Mouse (Mus musculus): ENCODE data around the gene Gm3250.
"Not testable (repeated sequence)": the region's sequence is repeated elsewhere in the genome, so short reads cannot be mapped to it uniquely, and the experiment has no call there.

Gene Gm3250

DNA sequence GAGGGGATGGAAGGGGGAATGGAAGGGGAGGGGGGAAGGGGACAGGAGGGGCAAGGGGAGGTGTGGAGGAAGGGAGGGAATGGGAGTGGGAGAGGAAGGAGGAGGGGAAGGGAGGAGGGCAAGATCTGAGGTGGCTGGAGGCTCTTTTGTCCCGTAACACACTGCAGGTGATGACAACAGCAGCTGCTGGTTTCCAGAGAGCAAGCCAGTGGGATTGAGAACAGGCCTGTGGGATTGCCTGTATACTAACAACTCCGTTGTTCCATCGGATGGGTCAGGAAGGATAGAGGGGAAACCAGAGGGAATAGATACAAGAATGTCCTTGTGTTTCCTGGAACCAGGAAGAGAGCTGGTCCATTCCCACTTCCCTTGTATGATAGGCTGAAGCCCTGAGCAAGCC, 15.3 kb upstream of the Gm3250 start:
- Histone ChIP-seq H3K9me3 (ENCODE audit: low read length) (no peaks in the 10 kb centered on the region), H3K4me3 (replicated peaks; ENCODE audit: low read length) (no peak overlapping the region), H3K36me3 (ENCODE audit: insufficient read depth, low read length) (no peaks in the 10 kb centered on the region), H3K27me3 (ENCODE audit: insufficient read depth, low read length) (no peaks in the 10 kb centered on the region), H3K4me1 (replicated peaks; ENCODE audit: low read depth, low read length) (peaks cover 30% of the 10 kb centered on the region)
- TF ChIP-seq POU5F1 (IDR thresholded peaks at IDR 0.05; ENCODE audit: borderline replicate concordance, low read length) (no peak), CTCF (conservative IDR thresholded peaks at IDR 0.05; ENCODE audit: low read length) (no peak), NANOG (IDR thresholded peaks at IDR 0.05; ENCODE audit: borderline replicate concordance, low read length) (no peak)

DNA sequence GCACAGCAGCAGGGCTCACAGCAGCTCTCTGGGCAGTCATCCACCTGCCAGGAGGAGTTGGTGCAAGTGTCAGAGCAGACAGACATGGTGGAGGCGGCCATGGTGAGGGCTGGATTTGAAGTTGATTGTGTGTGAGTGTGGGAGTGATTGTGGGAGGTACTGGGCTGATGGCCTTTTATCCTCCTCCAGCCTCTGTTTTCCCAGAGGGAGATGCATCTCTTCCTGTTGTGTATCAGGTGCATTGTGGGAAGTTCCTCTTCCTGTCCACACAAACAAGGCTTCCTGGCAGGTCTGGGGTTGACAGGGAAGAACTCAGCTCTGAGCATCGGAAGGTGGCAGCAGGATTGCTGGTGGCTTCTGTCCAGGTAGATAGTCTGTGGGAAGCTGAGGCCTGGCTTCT, 12.6 kb upstream of the Gm3250 start, which contains the start of gene Gm9639:
Gene Gm9639, minus strand, starts transcription at position 101 of the 400 bp plus-strand sequence.
- Histone ChIP-seq H3K9me3 (ENCODE audit: low read length) (no peaks in the 10 kb centered on the region), H3K27me3 (ENCODE audit: insufficient read depth, low read length) (no peaks in the 10 kb centered on the region), H3K36me3 (ENCODE audit: insufficient read depth, low read length) (no peaks in the 10 kb centered on the region), H3K4me1 (replicated peaks; ENCODE audit: low read depth, low read length) (peaks cover 30% of the 10 kb centered on the region), H3K4me3 (replicated peaks; ENCODE audit: low read length) (no peak within 1 kb of the TSS)
- TF ChIP-seq NANOG (IDR thresholded peaks at IDR 0.05; ENCODE audit: borderline replicate concordance, low read length) (no peak), CTCF (conservative IDR thresholded peaks at IDR 0.05; ENCODE audit: low read length) (no peak), POU5F1 (IDR thresholded peaks at IDR 0.05; ENCODE audit: borderline replicate concordance, low read length) (no peak)

DNA sequence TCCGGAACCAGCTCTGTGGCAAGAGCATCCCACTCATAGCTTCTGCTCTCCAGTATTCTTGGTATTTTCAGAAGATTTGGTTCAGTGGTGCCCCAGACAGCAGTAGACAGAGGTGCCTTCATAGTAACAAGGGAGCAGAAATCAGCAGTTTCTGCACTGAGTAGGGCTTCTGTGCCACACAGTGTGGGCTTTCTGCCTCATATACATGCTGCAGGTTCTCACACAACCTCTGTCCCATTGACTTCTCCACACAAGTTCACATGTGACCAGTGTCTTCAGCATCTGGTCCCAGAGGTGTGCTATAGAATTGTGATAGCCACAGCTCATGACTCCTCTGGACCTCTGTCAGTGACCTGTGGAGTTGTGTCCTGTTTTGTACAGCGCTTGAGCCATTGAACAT, 6.3 kb upstream of the Gm3250 start:
- Histone ChIP-seq H3K9me3 (ENCODE audit: low read length) (no peaks in the 10 kb centered on the region), H3K4me3 (replicated peaks; ENCODE audit: low read length) (no peak overlapping the region), H3K27me3 (ENCODE audit: insufficient read depth, low read length) (no peaks in the 10 kb centered on the region), H3K36me3 (ENCODE audit: insufficient read depth, low read length) (no peaks in the 10 kb centered on the region), H3K4me1 (replicated peaks; ENCODE audit: low read depth, low read length) (no peaks in the 10 kb centered on the region)
- TF ChIP-seq NANOG (IDR thresholded peaks at IDR 0.05; ENCODE audit: borderline replicate concordance, low read length), result no peak

DNA sequence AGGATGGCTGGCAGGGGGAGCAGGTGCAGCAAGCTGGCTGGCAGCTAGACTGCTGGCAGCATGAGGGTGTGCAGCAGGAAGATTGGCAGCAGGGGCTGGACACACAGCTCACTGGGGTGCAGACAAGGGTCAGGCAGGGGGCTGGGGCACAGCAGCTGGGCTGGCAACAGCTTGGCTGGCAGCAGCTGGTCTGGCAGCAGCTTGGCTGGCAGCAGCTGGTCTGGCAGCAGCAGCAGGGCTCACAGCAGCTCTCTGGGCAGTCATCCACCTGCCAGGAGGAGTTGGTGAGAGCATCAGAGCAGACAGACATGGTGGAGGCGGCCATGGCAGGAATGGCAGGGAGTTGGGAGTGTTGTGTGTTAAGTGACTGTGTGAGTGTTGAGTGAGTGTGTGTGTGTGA, 5.5 kb upstream of the Gm3250 start, which contains the start of gene Gm7137:
Gene Gm7137, minus strand, starts transcription at position 325 of the 400 bp plus-strand sequence.
- H3K27me3 ChIP-seq (ENCODE audit: insufficient read depth, low read length); H3K4me1 ChIP-seq (replicated peaks; ENCODE audit: low read depth, low read length); H3K4me3 ChIP-seq (replicated peaks; ENCODE audit: low read length); H3K36me3 ChIP-seq (ENCODE audit: insufficient read depth, low read length); H3K9me3 ChIP-seq (ENCODE audit: low read length): not testable (repeated sequence)

DNA sequence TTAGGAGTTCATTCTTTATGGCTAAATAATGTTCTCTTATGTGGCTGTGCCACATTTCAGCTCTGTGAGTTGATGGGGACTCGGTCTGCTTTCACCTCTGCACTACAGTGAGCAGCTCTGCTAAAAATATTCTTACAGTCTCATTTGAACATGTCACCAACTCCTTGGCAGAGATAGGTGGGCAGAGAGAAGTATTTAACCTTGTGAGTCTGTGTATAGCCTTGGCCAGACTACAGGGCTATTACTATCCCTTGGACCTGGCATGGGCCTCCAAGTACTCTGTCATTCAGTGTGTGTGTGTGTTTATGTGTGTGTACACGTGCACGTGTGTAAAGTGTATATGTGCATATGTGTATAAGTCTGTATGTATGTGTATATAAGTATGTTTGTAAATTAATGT, 1.1 kb upstream of the Gm3250 start:
- H3K4me1 ChIP-seq (replicated peaks; ENCODE audit: low read depth, low read length); H3K36me3 ChIP-seq (ENCODE audit: insufficient read depth, low read length); H3K27me3 ChIP-seq (ENCODE audit: insufficient read depth, low read length); H3K4me3 ChIP-seq (replicated peaks; ENCODE audit: low read length); H3K9me3 ChIP-seq (ENCODE audit: low read length): not testable (repeated sequence)

DNA sequence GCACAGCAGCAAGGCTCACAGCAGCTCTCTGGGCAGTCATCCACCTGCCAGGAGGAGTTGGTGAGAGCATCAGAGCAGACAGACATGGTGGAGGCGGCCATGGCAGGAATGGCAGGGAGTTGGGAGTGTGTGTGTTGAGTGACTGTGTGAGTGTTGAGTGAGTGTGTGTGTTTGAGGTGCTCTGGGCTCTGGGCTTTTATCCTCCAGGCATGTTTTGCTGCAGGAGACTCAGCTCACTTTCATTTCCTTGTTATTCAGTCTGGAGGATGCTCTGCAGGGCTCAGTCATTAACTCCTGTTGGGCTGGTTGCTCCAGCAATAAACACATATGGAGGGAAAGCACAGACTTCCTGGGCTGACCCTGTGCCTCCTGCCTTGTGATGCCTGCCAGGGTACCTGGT, 5.5 kb downstream of the Gm3250 start, which contains the start of gene Gm7138:
Gene Gm7138, minus strand, starts transcription at position 101 of the 400 bp plus-strand sequence.
- H3K4me3 ChIP-seq (replicated peaks; ENCODE audit: low read length); H3K27me3 ChIP-seq (ENCODE audit: insufficient read depth, low read length); H3K4me1 ChIP-seq (replicated peaks; ENCODE audit: low read depth, low read length); H3K36me3 ChIP-seq (ENCODE audit: insufficient read depth, low read length); H3K9me3 ChIP-seq (ENCODE audit: low read length): not testable (repeated sequence)

DNA sequence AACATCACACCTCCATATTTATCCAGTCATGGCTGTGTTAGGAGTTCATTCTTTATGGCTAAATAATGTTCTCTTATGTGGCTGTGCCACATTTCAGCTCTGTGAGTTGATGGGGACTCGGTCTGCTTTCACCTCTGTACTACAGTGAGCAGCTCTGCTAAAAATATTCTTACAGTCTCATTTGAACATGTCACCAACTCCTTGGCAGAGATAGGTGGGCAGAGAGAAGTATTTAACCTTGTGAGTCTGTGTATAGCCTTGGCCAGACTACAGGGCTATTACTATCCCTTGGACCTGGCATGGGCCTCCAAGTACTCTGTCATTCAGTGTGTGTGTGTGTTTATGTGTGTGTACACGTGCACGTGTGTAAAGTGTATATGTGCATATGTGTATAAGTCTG, 10.2 kb downstream of the Gm3250 start:
- not testable (repeated sequence) for H3K4me3 ChIP-seq (replicated peaks; ENCODE audit: low read length); H3K9me3 ChIP-seq (ENCODE audit: low read length); H3K27me3 ChIP-seq (ENCODE audit: insufficient read depth, low read length); H3K4me1 ChIP-seq (replicated peaks; ENCODE audit: low read depth, low read length); H3K36me3 ChIP-seq (ENCODE audit: insufficient read depth, low read length)

DNA sequence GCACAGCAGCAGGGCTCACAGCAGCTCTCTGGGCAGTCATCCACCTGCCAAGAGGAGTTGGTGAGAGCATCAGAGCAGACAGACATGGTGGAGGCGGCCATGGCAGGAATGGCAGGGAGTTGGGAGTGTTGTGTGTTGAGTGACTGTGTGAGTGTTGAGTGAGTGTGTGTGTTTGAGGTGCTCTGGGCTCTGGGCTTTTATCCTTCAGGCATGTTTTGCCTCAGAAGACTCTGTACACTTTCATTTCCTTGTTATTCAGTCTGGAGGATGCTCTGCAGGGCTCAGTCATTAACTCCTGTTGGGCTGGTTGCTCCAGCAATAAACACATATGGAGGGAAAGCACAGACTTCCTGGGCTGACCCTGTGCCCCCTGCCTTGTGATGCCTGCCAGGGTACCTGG, 11.1 kb downstream of the Gm3250 start, which contains the start of gene Gm3238:
Gene Gm3238, minus strand, starts transcription at position 101 of the 400 bp plus-strand sequence.
- not testable (repeated sequence) for H3K4me1 ChIP-seq (replicated peaks; ENCODE audit: low read depth, low read length); H3K4me3 ChIP-seq (replicated peaks; ENCODE audit: low read length); H3K27me3 ChIP-seq (ENCODE audit: insufficient read depth, low read length); H3K9me3 ChIP-seq (ENCODE audit: low read length); H3K36me3 ChIP-seq (ENCODE audit: insufficient read depth, low read length)

DNA sequence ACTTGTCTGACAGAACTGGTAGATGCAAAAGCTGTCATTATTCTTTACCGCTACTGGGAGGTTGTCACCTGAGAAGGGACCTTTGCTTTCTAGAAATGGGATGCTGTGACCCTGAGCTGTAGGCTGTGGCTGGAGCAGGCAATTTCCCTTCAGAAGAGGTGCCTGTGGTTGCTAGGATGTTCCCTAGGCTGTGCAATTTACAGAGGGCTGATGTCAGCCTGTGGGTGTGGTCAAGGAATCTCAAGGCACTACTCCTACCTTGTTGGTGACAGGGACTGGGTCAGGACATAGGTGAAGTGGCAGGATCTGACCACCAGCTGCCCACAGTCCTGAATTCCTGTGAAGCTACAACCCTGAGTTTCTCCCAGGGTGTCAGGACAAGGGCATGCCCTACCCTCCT, 12.6 kb downstream of the Gm3250 start:
- Histone ChIP-seq H3K4me1 (replicated peaks; ENCODE audit: low read depth, low read length) (no peaks in the 10 kb centered on the region), H3K36me3 (ENCODE audit: insufficient read depth, low read length) (no peaks in the 10 kb centered on the region), H3K4me3 (replicated peaks; ENCODE audit: low read length) (no peak overlapping the region), H3K27me3 (ENCODE audit: insufficient read depth, low read length) (no peaks in the 10 kb centered on the region), H3K9me3 (ENCODE audit: low read length) (no peaks in the 10 kb centered on the region)
- TF ChIP-seq CTCF (conservative IDR thresholded peaks at IDR 0.05; ENCODE audit: low read length), result no peak
- TF ChIP-seq NANOG (IDR thresholded peaks at IDR 0.05; ENCODE audit: borderline replicate concordance, low read length), result no peak
- TF ChIP-seq POU5F1 (IDR thresholded peaks at IDR 0.05; ENCODE audit: borderline replicate concordance, low read length), result no peak

DNA sequence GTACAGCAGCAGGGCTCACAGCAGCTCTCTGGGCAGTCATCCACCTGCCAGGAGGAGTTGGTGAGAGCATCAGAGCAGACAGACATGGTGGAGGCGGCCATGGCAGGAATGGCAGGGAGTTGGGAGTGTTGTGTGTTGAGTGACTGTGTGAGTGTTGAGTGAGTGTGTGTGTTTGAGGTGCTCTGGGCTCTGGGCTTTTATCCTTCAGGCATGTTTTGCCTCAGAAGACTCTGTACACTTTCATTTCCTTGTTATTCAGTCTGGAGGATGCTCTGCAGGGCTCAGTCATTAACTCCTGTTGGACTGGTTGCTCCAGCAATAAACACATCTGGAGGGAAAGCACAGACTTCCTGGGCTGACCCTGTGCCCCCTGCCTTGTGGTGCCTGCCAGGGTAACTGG, 22.8 kb downstream of the Gm3250 start, which contains the start of gene Gm3233:
Gene Gm3233, minus strand, starts transcription at position 101 of the 400 bp plus-strand sequence.
- not testable (repeated sequence) for H3K4me3 ChIP-seq (replicated peaks; ENCODE audit: low read length); H3K36me3 ChIP-seq (ENCODE audit: insufficient read depth, low read length); H3K4me1 ChIP-seq (replicated peaks; ENCODE audit: low read depth, low read length); H3K27me3 ChIP-seq (ENCODE audit: insufficient read depth, low read length); H3K9me3 ChIP-seq (ENCODE audit: low read length)
